Mouse (Mus musculus): ENCODE data around the gene A930004D18Rik.

A930004D18Rik gene

GRCm38 (mm10) chr2:18033166-18034108, 4.1 kb downstream of the A930004D18Rik start:
- no peak for DNase-seq

- peak; percentile 54 for DNase-seq
Observed at GRCm38 (mm10) chr2:18032538-18032895, 5.0 kb downstream of the A930004D18Rik start.

- peak; percentile 75 for DNase-seq
Observed at GRCm38 (mm10) chr2:18031831-18032537, 5.6 kb downstream of the A930004D18Rik start.

GRCm38 (mm10) chr2:18031271-18031821, 6.2 kb downstream of the A930004D18Rik start:
- peak; percentile 63 for DNase-seq

- no peak for DNase-seq
Observed at GRCm38 (mm10) chr2:18030581-18030980, 7.0 kb downstream of the A930004D18Rik start.

- no peak for DNase-seq
Observed at GRCm38 (mm10) chr2:18029656-18030055, 7.9 kb downstream of the A930004D18Rik start.

- peak; percentile 97 for DNase-seq
Observed at GRCm38 (mm10) chr2:18028140-18029021, 9.2 kb downstream of the A930004D18Rik start.

- peak; percentile 97 for DNase-seq
Observed at GRCm38 (mm10) chr2:18027448-18028139, 9.9 kb downstream of the A930004D18Rik start.

- DNase-seq: peak; percentile 82
Observed at GRCm38 (mm10) chr2:18026116-18026947, 11.2 kb downstream of the A930004D18Rik start.

GRCm38 (mm10) chr2:18025781-18026115, 11.8 kb downstream of the A930004D18Rik start:
- no peak for DNase-seq

GRCm38 (mm10) chr2:18025116-18025515, 12.4 kb downstream of the A930004D18Rik start:
- DNase-seq: no peak

GRCm38 (mm10) chr2:18022886-18023285, 14.7 kb downstream of the A930004D18Rik start:
- DNase-seq: no peak

GRCm38 (mm10) chr2:18019122-18019521, 18.4 kb downstream of the A930004D18Rik start:
- DNase-seq: no peak

- no peak for DNase-seq
Observed at GRCm38 (mm10) chr2:18017321-18017720, 20.2 kb downstream of the A930004D18Rik start.

GRCm38 (mm10) chr2:18016639-18017038, 20.9 kb downstream of the A930004D18Rik start:
- no peak for DNase-seq

GRCm38 (mm10) chr2:18015581-18015980, 22.0 kb downstream of the A930004D18Rik start:
- DNase-seq: no peak

- DNase-seq: no peak
Observed at GRCm38 (mm10) chr2:18012866-18013265, 24.7 kb downstream of the A930004D18Rik start.

GRCm38 (mm10) chr2:18011226-18011625, 26.3 kb downstream of the A930004D18Rik start:
- no peak for DNase-seq

GRCm38 (mm10) chr2:18005137-18005536, 32.4 kb downstream of the A930004D18Rik start:
- DNase-seq: no peak

GRCm38 (mm10) chr2:18004286-18004685, 33.3 kb downstream of the A930004D18Rik start:
- peak; percentile 46 for DNase-seq

- DNase-seq: no peak
Observed at GRCm38 (mm10) chr2:18002306-18002705, 35.2 kb downstream of the A930004D18Rik start.

Measured in kidney, postnatal 14 days (tissue).